Mouse (Mus musculus) left cerebral cortex, adult 8-10 months (tissue): Measurements from ENCODE around the gene Usp54. TPM values are rescaled to one million over a fixed set of nuclear protein-coding genes. Genes with fewer than 3 reads are reported as not detected.
A peak's percentile ranks its signal among the peaks of the same experiment; 100 is the strongest.

Source experiments
- DNase-seq, 2 experiments: peaks; one replicate each; pipeline ENCODE4 v3.0.0; 2022; ENCODE audit warnings: low spot score in 2 of 2
- total RNA-seq, 4 experiments: library from RNA; stranded (reverse); gene quantifications; 2 replicates each; pipeline ENCODE4 v1.2.4; 2022

Gene Usp54
- 10 to 100 TPM; 52.2 to 58.6 (median 54.9) TPM for total RNA-seq

DNA sequence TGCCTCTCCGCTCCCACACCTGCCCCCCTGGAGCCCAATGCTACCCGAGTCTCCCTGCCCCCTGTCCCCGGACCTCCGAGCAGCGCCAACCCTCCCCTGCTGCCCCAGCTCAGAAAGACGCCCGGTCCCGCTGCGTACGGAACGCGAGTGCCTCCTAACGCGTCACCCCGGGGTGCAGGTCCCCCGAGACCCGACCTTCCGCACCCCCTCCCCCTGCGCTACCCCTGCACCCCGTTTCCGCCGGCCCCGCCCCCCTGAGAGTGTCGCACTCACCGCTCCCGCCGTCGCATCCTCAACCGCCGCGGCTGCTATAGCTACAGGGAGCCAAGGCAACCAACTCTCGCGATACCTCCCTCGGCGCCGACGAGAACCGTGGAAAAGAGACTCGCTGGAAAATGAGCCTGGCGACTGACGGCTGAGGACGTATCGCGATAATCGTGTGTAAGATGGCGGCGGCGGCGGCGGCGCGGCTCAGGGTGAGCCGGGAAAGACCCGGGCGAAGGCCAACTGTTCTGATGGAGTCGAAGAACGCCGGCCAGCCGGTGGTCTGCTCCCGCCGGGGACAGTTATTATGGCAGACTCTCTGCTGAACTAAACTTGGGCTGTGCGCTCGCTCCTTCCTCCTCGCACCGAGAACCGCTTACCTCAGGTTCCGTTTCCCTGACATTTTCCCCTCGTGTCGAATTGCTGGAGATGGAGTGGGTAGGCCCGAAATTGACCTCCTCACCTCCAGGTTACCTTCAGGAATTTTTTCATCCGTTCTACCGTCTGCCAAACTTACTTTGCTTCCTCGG lies at the start of gene Usp54:
Gene Usp54, minus strand, starts transcription at position 420 of the 794 bp plus-strand sequence.
- DNase-seq, result peak; percentile 93 to 96

DNA sequence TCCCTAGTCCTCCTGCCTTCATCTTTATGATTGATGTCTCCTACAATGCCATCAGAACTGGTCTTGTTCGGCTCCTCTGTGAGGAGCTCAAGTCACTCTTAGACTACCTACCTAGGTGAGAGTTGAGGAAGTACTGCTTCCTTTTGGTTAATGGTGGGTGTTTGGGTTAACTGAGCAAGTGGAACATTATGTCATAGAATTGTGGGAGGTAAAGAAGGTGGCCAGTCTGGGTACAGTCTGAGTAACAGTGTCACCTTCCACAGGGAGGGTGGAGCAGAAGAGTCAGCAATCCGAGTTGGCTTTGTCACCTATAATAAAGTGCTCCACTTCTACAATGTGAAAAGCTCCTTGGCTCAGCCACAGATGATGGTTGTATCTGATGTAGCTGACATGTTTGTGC lies 48.1 kb upstream of the Usp54 start:
- no peak for DNase-seq

DNA sequence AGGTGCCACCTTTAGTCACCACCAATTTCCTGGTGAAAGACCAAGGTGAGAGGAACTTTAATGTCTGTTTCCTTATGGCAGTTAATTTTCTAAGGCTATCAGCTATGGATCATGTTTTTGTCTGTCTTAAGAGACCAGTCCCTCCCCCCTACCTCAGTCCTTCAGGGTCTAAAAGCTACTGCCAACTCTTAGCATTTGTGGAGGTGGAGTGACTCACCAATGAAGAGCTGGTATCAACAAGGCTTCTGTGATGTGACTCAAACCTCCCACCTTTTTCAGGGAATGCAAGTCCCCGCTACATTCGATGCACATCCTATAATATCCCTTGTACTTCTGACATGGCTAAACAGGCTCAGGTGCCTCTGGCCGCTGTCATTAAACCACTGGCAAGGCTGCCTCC lies 45.7 kb upstream of the Usp54 start:
- DNase-seq, result peak in 1 of 2 experiments; percentile 65

DNA sequence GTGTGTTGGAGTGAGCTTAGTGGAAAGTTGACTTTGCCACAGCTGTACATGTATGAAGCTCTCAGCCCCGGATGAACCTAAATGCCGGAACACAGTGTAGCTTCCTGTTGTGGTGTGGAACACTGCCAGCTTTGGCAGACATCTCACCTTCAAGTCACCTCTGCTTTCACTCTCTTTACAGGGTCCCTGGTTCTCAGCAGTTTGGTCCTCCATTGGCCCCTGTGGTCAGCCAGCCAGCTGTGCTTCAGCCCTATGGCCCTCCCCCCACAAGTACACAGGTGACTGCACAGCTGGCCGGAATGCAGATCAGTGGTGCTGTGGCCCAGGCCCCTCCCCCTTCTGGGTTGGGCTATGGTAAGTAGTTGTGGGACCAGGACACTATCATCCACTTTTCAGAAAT lies 41.6 kb upstream of the Usp54 start:
- DNase-seq, result no peak

DNA sequence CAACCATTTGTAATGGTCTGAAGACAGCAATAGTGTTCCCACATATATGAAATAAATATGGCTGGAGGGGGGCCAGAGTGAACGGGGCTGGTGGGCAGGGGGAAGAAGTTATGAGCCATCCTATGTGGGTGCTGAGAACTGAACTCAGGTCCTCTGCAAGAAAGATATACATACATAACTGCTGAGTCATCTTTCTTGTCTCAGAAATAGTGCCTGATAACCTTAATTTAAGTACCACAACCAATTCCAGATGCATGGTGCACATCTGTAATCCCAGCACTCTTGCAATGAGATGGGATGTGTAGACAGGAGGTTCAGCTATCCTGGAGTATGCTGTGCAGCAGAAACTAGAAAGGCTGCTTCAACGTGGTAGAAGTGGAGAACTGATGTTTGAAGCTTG lies 40.9 kb upstream of the Usp54 start:
- no peak for DNase-seq

DNA sequence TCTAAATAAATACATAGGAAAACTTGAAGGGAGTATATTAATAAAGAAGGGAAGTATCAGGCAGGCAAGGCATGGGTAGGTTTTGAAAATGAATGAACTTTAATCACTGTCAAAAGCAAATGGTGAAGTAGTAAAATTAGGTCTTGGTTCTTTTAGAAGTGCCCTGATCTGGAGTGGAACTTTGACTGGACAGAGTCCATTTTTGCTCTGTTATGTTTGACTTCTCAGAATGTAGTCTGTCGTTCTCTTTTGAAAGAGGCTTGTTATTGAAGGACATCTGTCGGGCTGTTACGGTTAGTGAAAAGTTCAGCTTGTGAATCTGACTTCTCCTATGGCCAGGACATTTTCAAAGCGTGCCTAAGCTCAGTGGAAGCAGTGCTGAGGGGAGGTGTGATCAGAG lies 37.0 kb upstream of the Usp54 start:
- DNase-seq, result no peak

DNA sequence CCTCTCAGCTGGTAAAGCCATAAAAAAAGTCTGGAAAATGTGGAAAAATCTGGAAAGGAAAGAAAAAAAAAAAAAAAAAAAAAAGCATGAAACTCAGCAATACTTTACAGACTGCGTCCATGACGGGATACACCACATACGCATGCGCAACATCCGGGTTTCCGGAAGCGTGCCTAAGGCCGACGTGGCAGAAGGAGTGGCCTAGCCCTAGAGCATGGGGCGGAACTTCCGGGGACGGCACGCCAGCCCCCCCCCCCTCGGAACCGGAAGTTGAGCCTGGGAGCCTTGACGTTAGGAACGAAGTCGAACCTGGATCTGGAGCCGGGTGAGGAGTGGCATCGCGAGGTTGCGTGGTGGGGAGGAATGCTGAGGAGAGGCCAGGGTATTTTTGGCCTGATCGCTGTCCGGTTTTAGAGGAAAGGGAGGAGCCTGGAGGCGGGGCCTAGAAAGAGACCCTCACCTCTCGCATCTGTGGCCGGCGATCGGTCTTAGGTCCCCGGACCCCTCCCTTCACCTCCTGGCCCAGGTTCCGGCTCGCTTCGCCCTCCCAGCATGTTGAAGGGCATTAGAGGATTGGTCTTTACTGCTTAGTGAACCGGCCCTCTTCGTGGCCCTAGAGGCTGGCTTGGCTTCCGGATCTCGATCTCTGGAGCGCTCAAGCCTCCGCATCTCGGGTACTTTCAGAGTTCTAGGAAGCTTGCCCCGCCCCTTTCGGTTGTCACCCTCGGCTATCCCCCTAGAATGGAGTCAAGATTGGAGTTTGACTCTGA lies 33.4 kb upstream of the Usp54 start, which contains the start of gene Sec24c:
Gene Sec24c, plus strand, starts transcription at position 245 of the 770 bp plus-strand sequence.
- DNase-seq, result peak; percentile 90 to 93

DNA sequence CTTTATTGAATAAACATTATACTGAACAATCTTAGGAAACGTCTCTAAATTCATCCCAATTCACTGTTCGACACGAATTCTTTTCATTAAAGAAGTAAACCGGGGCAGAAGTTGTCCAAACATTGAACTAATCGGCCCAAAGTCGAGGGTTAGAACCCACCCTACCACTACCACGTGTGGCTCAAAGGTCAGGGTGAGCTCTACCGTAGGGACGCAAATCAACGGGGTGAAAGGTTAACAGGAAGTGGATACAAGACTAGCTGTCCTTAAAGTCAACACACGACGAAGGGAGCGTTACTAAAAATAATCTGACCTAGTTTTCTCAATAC lies 32.8 kb upstream of the Usp54 start:
- peak in 1 of 2 experiments; percentile 65 for DNase-seq

DNA sequence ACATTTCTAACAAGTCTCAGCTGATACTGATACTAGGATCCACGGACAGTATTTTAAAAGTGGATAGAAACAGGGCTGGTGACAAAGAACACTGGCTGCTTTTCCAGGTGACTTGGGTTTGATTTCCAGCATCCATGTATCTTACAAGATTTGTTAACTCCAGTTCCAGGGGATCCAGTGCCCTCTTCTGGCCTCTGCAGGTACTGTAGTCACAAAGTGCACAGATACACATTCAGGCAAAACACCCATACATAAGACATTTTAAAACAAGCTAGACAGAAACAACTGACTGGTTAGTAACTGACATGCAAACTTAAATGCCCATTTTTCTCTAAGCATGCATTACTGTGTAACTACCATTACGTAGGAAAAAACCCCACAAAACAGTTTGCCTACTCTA lies 32.1 kb upstream of the Usp54 start:
- no peak for DNase-seq

DNA sequence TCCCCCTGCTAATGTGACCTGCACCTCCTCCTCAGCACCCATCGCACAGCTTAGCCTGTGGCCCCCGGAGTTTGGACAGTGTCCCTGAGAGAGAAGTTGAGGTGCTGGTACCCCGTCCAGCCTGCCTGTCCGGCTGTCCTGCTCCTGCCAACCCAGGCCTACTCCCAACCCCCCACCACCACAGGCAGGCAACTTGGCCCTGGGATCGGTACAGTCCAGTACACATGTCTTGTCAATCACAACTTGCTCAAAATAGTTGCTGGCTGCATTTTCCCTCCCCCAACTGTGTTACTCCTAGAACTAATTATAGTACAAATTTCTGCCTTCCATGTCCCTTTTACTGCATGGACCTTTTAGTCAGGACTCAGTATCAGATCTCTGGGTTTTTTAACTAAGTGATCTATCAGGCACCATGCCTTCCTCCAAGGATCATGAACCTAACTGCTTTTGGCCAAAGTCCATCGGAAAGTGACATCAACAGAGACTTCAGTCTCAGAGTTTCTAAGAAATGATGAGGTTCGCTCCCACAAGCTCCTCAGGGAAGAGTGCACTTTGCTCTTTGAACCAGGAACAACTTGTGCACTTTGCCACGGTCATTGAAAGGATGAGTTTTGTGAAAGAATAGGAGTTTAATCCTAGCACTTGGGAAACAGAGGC lies 27.4 kb upstream of the Usp54 start, which contains the start of gene Synpo2l:
Gene Synpo2l, minus strand, starts transcription at position 201 of the 657 bp plus-strand sequence.
- DNase-seq, result no peak

DNA sequence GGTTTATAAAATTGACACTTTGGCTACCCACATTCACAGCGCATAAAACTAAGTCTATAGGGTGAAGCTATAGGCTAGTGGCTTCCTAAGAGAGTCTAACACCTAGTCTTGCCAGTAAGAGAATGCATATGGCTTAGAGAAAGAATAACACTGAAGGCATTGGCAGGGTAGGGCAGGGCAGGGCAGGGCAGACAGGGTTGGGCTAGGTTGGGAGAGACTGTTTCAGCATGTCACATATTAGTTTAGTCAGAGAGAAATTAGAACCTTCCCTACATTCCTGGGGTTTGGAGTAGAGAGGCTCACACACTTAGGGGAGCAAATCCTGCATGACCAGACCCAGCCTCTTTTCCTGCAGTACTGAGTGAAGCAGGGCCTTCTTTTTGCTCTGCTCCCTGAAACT lies 26.6 kb upstream of the Usp54 start:
- no peak for DNase-seq

DNA sequence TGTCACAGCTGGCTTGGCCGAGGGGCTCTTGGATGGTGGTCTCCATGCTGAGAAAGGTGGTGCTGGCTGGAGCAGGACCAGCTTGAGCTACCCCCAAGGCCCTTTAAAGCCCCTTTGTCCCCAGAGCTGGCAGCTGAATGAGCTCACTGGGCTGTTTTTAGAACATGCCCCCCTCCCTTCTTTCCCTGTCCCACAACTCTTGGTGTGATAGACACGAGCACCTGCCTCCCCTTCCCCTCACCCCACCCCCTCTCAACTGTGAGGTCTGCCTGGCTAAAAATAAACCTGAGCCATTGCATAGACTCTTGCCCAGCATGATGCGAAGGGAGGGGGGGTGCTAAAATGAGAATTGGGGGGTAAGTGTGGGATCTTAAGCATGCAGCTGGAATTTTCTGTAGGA lies 23.6 kb upstream of the Usp54 start:
- no peak for DNase-seq

DNA sequence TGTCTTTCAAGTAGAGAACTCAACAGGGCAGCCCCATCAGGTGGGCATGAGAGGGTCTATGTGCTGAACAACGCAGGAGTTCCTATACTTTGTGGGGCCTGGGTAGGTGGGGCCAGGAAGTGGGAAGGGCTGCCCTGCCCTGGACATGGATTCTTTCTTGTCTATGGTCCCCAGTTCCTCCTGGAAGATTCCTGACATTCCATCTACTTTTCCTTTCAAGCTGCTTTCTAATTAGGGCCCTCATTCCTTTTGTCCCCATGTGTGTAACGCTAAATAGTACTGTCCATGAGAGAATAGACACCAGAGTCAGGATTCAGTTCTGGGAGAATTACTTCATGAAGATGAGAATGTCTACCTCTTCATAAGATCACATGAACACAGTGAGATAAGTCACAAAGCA lies 22.7 kb upstream of the Usp54 start:
- DNase-seq, result no peak

DNA sequence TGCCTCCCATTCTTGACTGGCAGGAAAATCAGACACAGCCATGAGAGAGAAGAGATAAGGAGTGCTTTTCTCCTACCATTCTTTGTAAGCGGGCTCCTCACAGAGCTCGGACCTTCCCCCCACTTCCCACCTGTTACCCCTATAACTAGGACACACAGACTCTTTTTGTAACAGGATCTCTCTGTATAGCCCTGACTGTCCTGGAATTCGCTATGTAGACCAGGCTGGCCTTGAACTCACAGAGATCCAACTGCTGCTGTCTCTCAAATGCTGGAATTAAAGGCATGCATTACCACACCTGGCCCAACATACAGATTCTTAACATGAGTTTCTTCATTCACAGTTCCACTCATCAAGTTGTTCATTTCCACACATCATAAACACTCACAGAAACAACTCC lies 21.9 kb upstream of the Usp54 start:
- no peak for DNase-seq

DNA sequence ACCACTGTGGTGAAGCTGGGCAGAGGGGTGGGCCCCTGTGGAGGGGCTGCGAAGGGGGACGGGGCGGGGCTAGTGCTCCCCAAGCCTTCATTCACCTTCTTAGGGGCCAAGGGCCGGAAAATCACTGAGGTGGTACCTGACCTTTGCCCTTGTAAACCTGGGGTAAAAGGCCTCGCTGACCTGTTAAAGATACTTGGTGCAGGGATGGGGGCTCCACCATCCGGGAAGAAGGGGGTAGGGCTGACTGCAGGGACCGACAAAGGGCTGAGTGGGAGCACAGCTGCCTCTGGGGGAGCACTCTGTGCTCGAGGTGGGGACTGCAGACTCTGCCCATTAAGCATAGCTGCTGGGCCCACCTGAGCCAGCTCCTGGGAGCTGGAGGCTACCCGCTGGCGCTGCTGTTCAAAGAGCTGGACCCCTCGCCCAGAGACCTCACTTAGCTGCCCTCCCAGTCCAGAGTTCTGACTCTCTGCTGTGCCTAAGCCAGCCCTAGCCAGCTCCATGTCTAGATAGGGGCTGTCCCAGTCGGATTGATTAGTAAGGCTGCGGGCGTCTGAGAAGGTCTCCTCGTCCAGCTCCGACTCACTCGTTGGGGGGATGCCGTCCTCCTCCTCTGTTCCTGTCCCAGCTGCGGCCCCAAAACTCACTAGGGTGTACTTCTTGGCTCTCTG lies 20.9 kb upstream of the Usp54 start:
- DNase-seq, result no peak

DNA sequence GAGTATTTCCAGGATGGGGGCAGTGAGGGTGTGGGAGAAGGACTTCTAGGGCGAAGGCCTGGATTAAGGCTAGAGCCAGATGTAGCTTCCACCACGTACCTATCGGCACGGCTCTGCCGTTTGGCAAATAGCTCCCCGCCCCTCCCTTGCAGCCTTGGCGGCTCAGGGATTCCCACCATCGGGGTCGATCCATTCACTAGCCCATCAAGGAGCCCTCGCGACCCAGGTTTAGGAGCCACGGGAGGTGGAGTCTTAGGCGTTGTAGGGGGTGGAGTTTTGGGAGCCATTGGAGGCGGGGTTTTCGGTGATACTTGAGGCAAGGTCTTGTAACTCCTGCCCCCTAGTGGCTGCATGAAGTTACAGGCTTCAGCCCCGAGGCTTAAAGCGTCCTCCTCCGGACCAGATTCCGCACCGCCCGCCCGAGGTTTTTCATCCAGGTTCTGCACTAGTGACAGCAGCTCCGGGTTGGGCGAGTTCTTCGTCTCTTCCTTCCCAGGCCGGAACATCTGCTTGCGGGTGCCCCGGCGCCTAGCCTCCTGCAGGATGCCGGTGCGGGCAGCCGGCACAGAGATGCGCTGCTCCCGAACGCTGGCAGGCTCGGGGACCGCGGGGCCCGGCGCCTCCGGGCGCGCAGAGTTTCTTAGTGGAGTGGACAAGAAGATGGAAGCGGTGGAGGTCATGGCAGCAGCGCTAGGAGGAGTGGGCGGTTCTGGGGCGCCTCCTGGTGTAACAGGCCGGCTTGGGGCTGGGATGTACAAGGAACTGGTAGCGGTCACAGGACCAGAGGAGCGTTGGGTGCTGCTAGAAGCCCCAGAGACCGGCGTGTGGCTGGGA lies 20.2 kb upstream of the Usp54 start:
- peak; percentile 81 to 92 for DNase-seq

DNA sequence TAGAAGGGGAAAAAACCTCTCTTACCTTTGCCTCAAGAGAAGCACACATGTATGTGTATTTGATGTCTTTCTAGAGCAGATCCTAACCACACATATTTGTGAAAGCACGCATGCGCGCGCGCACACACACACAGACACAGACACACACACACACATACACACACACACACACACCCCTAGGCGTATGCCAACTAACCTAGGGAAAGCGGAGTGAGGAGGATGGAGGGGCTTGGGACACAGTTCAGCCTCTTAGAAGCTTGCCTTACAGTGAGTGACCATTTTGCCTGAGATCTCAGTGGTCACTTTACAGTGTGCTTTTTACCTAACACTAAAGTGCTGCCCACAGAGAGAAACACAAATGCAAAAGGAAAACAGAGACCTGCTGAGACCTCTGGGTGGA lies 18.8 kb upstream of the Usp54 start:
- no peak for DNase-seq

DNA sequence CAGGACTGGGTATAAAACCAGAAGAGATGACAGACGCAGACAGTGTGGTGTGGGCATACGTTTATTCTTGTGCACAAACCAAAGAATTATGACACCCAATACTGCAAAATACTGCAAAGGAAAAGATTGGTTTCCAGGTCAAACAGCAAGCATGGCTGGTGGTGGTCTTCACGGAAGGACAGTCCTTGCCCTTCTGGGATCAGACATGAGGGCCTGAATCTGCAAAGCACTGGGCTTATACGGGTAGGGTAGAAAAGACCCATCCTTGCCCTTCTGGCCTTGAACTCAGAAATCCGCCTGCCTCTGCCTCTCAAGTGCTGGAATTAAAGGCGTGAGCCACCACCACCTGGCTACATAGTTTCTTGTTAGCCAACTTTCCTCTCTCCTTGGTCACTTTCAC lies 18.0 kb upstream of the Usp54 start:
- DNase-seq, result no peak

DNA sequence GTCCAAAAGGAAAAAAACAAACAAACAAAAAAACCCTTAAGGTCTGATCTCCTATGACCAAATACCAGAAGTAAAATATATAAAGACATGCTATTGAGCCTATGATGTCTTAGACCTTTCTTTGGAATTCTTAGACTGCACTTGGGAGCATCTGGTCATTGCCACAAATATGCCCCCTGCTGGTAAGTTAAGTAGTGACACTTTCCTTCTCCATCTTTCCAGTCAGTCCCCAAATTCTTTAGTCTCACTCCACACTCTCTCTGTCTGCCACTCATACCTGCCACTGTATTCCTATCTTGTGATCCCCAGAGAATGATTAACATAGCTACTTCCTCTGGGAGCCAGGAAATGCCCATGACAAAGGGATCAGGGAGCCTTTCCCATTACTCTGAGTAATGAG lies 17.5 kb upstream of the Usp54 start:
- DNase-seq, result no peak

DNA sequence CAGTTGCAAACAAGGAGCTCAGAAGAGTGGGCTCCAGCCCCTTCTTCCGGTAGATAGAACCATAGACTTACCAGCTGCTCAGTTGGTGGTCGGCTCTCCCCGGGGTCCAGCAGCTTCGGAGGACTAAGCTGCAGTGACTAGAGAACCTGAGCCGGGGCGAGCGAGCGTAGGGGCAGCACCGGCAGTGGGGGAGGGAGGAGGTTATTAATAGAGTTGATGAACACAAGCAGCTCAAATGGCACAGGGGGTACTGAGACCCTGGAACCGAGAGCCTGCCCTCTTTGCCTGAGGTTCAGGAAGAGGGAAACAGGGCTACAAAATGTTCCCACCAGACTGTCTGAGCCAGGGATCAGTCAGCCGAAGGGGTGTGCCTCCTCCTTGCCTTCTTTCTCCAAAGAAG lies 15.5 kb upstream of the Usp54 start, which contains the start of gene Myoz1:
Gene Myoz1, minus strand, starts transcription at position 180 of the 400 bp plus-strand sequence.
- DNase-seq, result no peak

DNA sequence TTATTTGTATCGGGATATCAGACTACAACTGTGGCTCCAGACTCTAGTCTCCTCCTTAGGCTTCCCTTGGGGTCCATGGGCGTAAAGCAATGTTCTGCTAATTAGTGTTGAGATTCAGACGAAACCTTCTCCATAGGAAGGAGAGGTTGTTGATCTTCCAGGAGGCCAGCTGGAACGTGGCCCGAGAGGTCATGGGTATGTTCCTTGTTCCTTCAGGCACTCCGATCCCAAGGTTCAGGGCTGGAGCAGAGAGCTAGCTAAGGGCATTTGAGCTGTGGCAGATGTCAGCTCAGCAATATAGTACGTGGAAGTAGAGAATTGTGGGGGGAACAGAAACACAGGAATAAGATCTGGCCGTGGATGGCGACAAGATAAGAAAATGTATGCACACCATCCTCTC lies 14.9 kb upstream of the Usp54 start:
- DNase-seq, result no peak
